Mouse (Mus musculus): ENCODE results near the gene Itgb5.

Gene Itgb5

GRCm38 (mm10) chr16:33908239-33908638 lies 78.8 kb downstream of the Itgb5 start:
- no peak for DNase-seq (ENCODE audit: low spot score in 2 of 2)

GRCm38 (mm10) chr16:33914997-33915396 lies 85.5 kb downstream of the Itgb5 start:
- DNase-seq (ENCODE audit: low spot score in 2 of 2), result no peak

- DNase-seq (ENCODE audit: low spot score in 2 of 2), result peak in 1 of 2 experiments; percentile 16
Observed at GRCm38 (mm10) chr16:33916473-33917251, 87.2 kb downstream of the Itgb5 start.

GRCm38 (mm10) chr16:33917390-33917789 lies 87.9 kb downstream of the Itgb5 start:
- DNase-seq (ENCODE audit: low spot score in 2 of 2), result no peak

- DNase-seq (ENCODE audit: low spot score in 2 of 2), result no peak
Observed at GRCm38 (mm10) chr16:33917926-33918325, 88.5 kb downstream of the Itgb5 start.

GRCm38 (mm10) chr16:33921514-33921913 lies 92.0 kb downstream of the Itgb5 start:
- no peak for DNase-seq (ENCODE audit: low spot score in 2 of 2)

GRCm38 (mm10) chr16:33922111-33923000 lies 92.9 kb downstream of the Itgb5 start:
- peak in 1 of 2 experiments; percentile 27 for DNase-seq (ENCODE audit: low spot score in 2 of 2)

- no peak for DNase-seq (ENCODE audit: low spot score in 2 of 2)
Observed at GRCm38 (mm10) chr16:33923001-33923316, 93.5 kb downstream of the Itgb5 start.

- DNase-seq (ENCODE audit: low spot score in 2 of 2), result no peak
Observed at GRCm38 (mm10) chr16:33923758-33924157, 94.3 kb downstream of the Itgb5 start.

- no peak for DNase-seq (ENCODE audit: low spot score in 2 of 2)
Observed at GRCm38 (mm10) chr16:33927263-33927824, 97.9 kb downstream of the Itgb5 start.

GRCm38 (mm10) chr16:33928788-33929462 lies 99.5 kb downstream of the Itgb5 start:
- no peak for DNase-seq (ENCODE audit: low spot score in 2 of 2)

- DNase-seq (ENCODE audit: low spot score in 2 of 2), result no peak
Observed at GRCm38 (mm10) chr16:33930785-33931184, 101.3 kb downstream of the Itgb5 start.

GRCm38 (mm10) chr16:33931682-33932081 lies 102.2 kb downstream of the Itgb5 start:
- DNase-seq (ENCODE audit: low spot score in 2 of 2), result no peak

GRCm38 (mm10) chr16:33932126-33932525 lies 102.7 kb downstream of the Itgb5 start:
- DNase-seq (ENCODE audit: low spot score in 2 of 2), result peak in 1 of 2 experiments; percentile 15

GRCm38 (mm10) chr16:33933411-33933810 lies 103.9 kb downstream of the Itgb5 start:
- no peak for DNase-seq (ENCODE audit: low spot score in 2 of 2)

- DNase-seq (ENCODE audit: low spot score in 2 of 2), result peak in 1 of 2 experiments; percentile 49
Observed at GRCm38 (mm10) chr16:33934701-33935406, 105.4 kb downstream of the Itgb5 start.

GRCm38 (mm10) chr16:33935407-33935785 lies 105.9 kb downstream of the Itgb5 start:
- DNase-seq (ENCODE audit: low spot score in 2 of 2), result no peak

- DNase-seq (ENCODE audit: low spot score in 2 of 2), result no peak
Observed at GRCm38 (mm10) chr16:33936885-33937284, 107.4 kb downstream of the Itgb5 start.

- peak in 1 of 2 experiments; percentile 55 for DNase-seq (ENCODE audit: low spot score in 2 of 2)
Observed at GRCm38 (mm10) chr16:33937567-33937966, 108.1 kb downstream of the Itgb5 start.

- DNase-seq (ENCODE audit: low spot score in 2 of 2), result no peak
Observed at GRCm38 (mm10) chr16:33938311-33939132, 109.1 kb downstream of the Itgb5 start.
